Mouse (Mus musculus): ENCODE results near the gene Gmfg.

The Gmfg gene

DNA sequence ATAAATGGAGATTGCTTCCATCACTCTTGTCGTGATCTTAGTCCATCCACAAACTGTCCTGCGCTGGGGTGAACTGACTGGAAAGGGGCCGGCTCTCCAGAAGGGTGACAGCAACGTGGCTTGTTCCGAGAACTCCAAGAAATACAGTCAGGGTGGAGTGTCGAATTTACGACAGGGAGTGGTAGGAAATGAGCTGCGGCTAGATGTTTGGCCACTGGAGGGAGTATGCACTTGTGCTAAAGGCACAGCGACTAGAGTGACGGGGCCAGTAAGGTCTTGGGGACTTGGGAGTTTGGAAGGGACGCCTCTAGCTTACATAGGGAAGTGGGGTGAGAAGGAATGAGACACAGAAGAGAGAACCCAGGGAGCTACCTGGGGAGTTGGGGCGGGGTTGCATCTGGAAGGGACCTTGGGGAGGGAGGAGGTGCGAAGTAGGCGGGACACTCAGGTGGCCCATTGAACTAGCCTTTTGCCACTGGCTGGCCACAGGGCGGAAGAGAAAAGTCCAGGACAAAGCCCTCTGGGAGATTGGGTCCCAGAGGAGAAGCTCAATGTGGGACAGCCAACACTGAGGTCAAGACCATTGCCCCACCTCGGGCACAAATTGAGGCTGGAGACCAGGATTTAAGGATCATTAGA lies at the start of gene Gmfg:
Gene Gmfg, plus strand, starts transcription at position 516 of the 639 bp plus-strand sequence.
- DNase-seq = peak; percentile 88

GRCm38 (mm10) chr7:28390331-28390730 lies 46.9 kb upstream of the Gmfg start:
- no peak for DNase-seq

GRCm38 (mm10) chr7:28392429-28393271 lies 44.6 kb upstream of the Gmfg start, which contains the start of the genes Med29 and Paf1:
Gene Med29, minus strand, starts transcription at chr7:28392708.
Gene Paf1, plus strand, starts transcription at chr7:28392951.
- DNase-seq = peak; percentile 99

DNA sequence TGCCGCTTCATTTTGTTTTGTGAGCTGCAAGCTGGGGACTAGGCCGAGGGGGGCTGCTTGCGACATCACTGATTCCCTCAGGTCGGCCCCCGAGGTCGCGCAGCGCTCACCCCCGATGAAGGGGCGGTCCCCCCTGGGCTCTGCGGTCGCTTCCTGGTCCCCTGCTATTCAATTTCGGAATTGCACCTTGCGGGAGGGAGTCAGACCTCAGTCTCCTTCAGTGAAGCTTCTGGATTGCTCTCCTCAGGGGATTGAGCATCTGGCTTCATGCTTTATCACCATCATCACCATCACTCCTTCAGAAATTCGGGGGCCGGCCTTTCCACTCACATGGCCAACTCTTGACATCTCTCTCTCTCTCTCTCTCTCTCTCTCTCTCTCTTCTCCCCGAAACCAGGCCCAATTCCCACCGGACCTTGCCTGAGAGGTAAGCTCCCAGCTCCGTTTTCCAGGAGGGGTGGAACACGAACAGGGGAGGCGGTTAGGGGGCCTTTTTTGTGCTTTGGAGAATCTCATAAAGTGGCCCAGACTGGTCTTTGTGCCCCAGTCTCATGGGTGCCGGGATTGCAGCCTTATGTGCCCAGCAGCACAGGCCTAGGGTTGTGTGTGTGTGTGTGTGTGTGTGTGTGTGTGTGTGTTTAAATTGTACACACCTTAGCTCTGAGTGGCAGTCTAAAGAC lies 43.8 kb upstream of the Gmfg start:
- no peak for DNase-seq

- no peak for DNase-seq
These were observed 41.8 kb upstream of the Gmfg start for GRCm38 (mm10) chr7:28395425-28395824.

DNA sequence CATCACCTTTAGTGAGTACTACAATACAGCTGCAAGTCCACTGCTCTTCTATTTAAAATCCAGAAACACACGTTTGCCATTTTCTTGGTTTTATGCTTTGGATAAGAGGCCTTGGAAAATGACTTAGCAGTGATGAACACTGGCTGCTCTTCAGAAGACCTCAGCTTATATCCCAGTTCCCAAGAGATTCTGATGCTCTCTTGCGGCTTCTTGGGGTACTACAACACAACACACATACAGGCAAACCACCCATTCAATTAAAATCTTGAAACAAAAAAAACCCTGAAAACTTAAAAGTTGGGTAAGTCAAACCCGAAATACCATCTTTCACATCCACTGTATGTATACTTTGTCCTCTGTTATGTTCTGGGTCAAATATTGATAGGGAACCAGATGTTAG lies 39.2 kb upstream of the Gmfg start:
- no peak for DNase-seq

DNA sequence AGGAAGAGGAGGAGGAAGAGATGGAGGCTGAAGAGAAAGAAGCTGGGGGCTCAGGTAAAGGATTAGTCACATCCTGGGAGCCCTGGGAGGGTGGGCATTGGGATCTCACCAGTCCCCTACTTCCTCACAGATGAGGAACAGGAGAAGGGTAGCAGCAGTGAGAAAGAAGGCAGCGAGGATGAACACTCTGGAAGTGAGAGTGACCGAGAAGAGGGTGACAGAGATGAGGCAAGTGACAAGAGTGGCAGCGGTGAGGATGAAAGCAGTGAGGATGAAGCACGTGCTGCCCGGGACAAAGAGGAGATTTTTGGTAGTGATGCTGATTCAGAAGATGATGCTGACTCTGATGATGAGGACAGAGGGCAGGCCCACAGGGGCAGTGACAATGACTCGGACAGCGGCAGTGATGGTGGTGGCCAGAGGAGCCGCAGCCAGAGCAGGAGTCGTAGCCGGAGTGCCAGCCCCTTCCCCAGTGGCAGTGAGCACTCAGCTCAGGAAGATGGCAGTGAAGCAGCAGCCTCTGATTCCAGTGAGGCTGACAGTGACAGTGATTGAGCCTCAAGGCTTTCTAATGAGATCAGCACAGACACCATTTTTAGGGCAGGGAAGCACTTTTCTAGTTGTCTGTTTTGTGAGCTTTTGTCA lies 38.4 kb upstream of the Gmfg start:
- no peak for DNase-seq

GRCm38 (mm10) chr7:28401030-28401429 lies 36.2 kb upstream of the Gmfg start:
- DNase-seq = no peak

- no peak for DNase-seq
These were observed 35.3 kb upstream of the Gmfg start for GRCm38 (mm10) chr7:28401942-28402341.

GRCm38 (mm10) chr7:28410841-28411475 lies 26.3 kb upstream of the Gmfg start:
- DNase-seq = no peak

DNA sequence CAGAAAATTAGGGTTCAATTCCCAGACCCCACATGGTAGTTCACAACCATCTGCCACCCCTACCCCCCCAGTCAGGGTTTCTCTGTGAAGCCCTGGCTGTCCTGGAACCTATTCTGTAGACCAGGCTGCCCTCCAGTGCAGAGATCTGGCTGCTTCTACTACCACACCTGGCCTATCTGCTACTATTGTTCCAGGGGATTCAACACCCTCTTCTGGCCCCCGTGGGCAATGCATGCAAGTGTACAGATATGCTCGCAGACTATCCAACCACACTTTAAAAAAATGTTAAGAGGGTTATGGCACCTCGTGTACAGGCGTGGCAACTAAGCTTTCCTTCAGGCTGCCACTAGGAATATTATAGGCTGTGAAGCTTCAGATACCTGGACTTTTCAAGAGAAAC lies 24.4 kb upstream of the Gmfg start:
- no peak for DNase-seq

DNA sequence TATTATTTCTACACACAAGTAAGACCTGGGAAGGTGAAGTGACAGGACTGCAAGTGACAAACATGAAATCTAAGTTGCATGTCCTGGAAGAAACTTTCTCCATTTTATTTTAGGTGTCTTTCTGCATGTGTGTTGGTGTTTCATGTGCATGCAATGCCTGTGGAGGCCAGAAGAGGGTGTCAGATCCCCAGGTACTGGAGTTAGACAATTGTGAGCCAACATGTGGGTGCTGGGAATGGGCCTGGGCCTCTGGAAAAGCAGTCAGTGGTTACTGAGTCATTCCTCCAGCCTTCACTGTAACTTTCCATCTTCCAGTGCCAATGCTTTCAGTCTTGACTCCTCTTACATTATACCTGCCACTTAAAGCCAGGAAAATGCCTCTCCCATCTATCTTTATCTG lies 19.9 kb upstream of the Gmfg start:
- DNase-seq = no peak

- DNase-seq = peak; percentile 38
These were observed 19.1 kb upstream of the Gmfg start for GRCm38 (mm10) chr7:28418096-28418670.

GRCm38 (mm10) chr7:28419416-28419815 lies 17.8 kb upstream of the Gmfg start:
- DNase-seq = no peak

GRCm38 (mm10) chr7:28423018-28423417 lies 14.2 kb upstream of the Gmfg start:
- no peak for DNase-seq

DNA sequence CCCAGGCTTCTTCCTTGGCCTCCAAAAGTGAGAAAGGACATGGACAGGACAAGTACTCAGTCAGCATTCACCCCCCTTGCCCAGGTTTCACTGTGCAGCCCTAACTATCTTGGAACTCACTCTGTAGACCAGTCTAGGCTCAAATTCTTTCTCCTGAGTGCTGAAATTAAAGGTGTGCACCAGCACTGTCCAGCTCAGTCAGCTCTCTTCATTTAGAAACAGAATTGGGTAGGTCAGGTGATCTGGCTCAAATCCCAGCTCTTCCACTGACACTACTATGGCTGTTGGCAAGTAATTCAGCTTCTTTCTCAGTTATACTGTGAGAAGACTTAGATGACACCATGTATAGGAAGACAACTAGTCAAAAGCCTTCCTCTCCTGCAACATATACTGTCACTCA lies 9.5 kb upstream of the Gmfg start:
- no peak for DNase-seq

DNA sequence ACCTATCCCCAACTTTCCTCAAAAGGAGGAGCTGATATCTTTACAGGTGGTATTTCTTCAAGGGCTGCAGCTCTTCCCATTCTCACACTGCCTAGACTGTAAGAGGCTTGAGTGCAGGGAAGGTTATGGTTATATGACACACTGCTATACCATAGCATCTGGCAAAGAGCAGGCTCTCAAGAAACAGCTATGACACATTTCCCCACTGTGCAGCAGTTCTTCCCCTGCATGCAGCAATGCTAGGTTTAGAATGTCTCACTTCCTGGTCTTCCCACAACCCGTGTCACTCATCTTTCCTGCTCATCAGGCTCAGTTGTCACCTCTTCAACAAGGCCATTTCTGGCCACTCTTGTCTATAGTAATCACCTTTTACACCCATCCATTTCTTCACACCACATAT lies 6.7 kb upstream of the Gmfg start:
- no peak for DNase-seq

GRCm38 (mm10) chr7:28432252-28432651 lies 5.0 kb upstream of the Gmfg start:
- no peak for DNase-seq

DNA sequence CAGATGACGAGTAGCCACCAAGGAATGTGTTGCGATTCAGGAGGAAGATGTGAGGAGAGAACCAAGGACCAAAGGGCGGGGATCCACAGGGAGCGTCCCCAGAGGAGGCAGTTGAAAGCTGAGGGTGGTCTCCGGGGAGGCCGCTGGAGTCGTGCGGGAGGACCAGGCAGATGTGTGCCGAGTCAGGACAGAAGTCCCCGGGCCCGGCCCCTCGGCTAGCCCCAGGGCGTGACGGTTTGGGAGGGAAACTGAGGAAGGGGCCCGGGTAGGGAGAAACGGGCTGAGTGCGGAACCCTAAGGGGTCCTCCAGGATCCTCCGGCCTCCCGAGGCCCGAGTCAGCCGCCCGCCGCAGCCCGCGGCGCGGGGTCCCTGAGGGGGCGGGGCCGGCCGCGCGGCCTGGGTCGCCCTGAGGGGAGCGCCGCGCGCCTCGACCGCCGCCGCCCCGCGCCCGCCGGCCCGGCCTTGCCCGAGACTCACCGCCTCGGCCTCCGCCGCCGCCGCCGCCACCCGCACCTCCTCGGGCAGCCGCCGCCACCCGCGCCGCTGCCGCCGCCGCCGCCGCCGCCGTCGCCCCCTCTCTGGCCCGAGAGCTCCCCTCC lies 1.5 kb upstream of the Gmfg start:
- DNase-seq = no peak

GRCm38 (mm10) chr7:28436271-28436904 lies 859 bp upstream of the Gmfg start:
- DNase-seq = peak; percentile 100

DNA sequence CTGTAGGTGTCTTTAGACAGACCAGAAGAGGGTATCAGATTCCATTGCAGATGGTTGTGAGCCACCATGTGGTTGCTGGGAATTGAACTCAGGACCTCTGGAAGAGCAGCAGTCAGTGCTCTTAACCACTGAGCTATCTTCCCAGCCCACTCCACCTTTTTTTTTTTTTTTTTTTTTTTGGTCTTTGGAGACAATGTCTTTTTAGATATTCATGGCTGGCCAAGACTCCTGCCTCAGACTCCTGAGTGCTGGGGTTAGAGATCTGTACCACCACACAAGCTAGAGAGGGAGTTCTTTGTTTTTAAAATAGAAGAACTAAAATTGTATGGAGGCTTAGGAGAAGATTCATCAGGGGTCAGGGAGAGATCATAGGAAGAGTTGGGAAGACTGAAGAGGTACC lies 717 bp downstream of the Gmfg start:
- DNase-seq = no peak
